Mouse (Mus musculus): ENCODE measurements around the gene Mmp8.

GRCm38 (mm10) chr9:7544923-7545457 is 13.3 kb upstream of the Mmp8 start:
- no peak for TF ChIP-seq CTCF (IDR thresholded peaks at IDR 0.05; ENCODE audit: borderline replicate concordance, control insufficient read depth, extremely low read depth, insufficient read depth, low read length, poor library complexity)
- no peak for TF ChIP-seq POLR2A (IDR thresholded peaks at IDR 0.05; ENCODE audit: control insufficient read depth, extremely low read depth, insufficient read depth, low read length, poor library complexity)
